Mouse (Mus musculus): ENCODE data around the gene Vrtn. TPM values are rescaled to one million over a fixed set of nuclear protein-coding genes. Genes with fewer than 3 reads are reported as not detected.

Vrtn gene
- polyA plus RNA-seq (2014; fragmentation: Nextera tagmentation; extraction: Ambion mirVana) = not detected in 2 replicates

DNA sequence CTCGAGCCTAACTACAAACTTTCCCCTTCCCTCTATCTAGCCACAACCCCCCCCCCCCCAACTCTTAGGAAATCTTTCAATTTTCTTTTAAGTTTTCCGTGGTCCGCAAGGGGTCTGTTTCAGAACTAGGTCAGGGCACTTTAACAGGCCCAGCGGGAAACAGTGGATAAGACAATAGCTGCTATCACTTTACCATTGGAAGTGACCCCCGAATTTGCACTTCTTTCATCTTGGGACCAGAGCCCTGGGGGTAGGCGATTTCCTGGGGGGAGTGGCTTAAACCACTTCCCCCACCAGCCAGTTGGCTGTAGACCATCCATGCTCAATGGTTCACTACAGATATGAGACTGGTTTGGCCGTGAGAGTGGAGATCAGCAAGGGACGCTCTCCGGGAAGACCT lies at the start of gene Vrtn:
Vrtn (plus strand) TSS at position 366 of the 400 bp plus-strand sequence.
- no peaks in the 10 kb centered on the region for H3K9me3 ChIP-seq (ENCODE audit: control insufficient read depth, low read length)
- 0 out of 4 replicates have a peak, but pooled peaks cover 0 to 3% of the 10 kb centered on the region in 2 experiments for H3K4me1 ChIP-seq (ENCODE audit: control insufficient read depth in 2 of 2, insufficient read depth in 2 of 2, low read length in 2 of 2)
- H3K9ac ChIP-seq (ENCODE audit: low read length) = no peak within 1 kb of the TSS
- WGBS = 10% methylated on average over 9 of the region's 9 CpGs
- H3K36me3 ChIP-seq (ENCODE audit: control insufficient read depth, insufficient read depth, low read length) = no peaks in the 10 kb centered on the region
- no peak within 1 kb of the TSS for H3K4me2 ChIP-seq (ENCODE audit: low read length)
- H3K4me3 ChIP-seq (ENCODE audit: control insufficient read depth in 1 of 2, insufficient read depth in 1 of 2, low read depth in 1 of 2, low read length in 2 of 2) = no peak within 1 kb of the TSS; a peak in 1 of 4 replicates
- H3K27me3 ChIP-seq (ENCODE audit: control insufficient read depth, insufficient read depth, low read length) = peaks cover 48% of the 10 kb centered on the region
- H3K27ac ChIP-seq (replicated peaks in 1 of 2; ENCODE audit: control insufficient read depth in 1 of 2, insufficient read depth in 1 of 2, low read depth in 2 of 2, low read length in 2 of 2) = no peak within 1 kb of the TSS
- ATAC-seq (ENCODE audit: insufficient number of reproducible peaks, insufficient read depth, low FRiP score, low read depth) = no peak

DNA sequence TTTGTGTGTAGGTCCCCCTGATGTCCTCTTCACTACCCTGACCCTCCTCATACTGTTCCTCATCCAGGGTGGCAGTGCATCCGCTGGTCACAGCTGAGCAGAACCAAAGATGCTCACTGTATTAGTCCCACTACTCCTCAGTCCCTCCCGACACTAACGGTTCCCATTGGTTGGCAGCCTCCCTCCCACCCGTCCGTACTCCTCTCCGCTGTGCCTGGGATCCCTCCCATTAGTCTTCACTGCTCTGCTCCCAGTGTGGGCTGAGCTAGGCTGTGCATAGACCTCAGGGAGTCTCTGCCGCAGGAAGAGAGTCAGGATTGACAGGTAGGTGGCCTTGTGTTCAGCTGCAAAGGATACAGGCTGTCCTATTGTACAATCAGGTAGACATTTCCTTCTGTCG lies 42.5 kb upstream of the Vrtn start:
- no peak overlapping the region for H3K9ac ChIP-seq (ENCODE audit: low read length)
- no peak overlapping the region for H3K4me2 ChIP-seq (ENCODE audit: low read length)
- peaks cover 6% of the 10 kb centered on the region; the same call in 1 of the 2 replicates for H3K27me3 ChIP-seq (ENCODE audit: control insufficient read depth, insufficient read depth, low read length)
- ATAC-seq (ENCODE audit: insufficient number of reproducible peaks, insufficient read depth, low FRiP score, low read depth) = no peak
- no peaks in the 10 kb centered on the region for H3K4me1 ChIP-seq (ENCODE audit: control insufficient read depth in 2 of 2, insufficient read depth in 2 of 2, low read length in 2 of 2)
- no peaks in the 10 kb centered on the region for H3K9me3 ChIP-seq (ENCODE audit: control insufficient read depth, low read length)
- H3K27ac ChIP-seq (replicated peaks in 1 of 2; ENCODE audit: control insufficient read depth in 1 of 2, insufficient read depth in 1 of 2, low read depth in 2 of 2, low read length in 2 of 2) = no peak overlapping the region
- H3K4me3 ChIP-seq (ENCODE audit: control insufficient read depth in 1 of 2, insufficient read depth in 1 of 2, low read depth in 1 of 2, low read length in 2 of 2) = no peak overlapping the region
- 13% methylated on average over 8 of the region's 8 CpGs for WGBS
- H3K36me3 ChIP-seq (ENCODE audit: control insufficient read depth, insufficient read depth, low read length) = peaks cover 4% of the 10 kb centered on the region; the same call in 1 of the 2 replicates

DNA sequence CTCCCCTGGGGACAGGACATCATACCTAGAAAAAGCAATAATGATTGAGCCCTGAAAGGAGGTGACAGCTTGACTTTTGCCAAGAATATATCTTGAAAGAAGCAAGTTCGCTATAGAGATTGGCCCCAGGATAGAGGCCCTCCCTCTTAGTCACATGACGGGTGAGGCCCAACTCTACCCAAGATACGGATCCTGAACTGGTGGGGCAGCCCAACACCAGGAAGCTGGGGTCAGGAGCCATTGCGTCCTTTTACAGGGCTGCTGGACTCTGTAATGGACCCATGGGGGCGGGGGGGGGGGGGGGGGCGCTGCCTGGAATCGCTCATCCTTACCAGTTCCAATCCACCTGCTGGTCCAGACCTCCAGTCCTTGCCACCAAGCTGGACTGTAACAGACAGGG lies 36.8 kb upstream of the Vrtn start:
- no peaks in the 10 kb centered on the region for H3K9me3 ChIP-seq (ENCODE audit: control insufficient read depth, low read length)
- H3K4me1 ChIP-seq (ENCODE audit: control insufficient read depth in 2 of 2, insufficient read depth in 2 of 2, low read length in 2 of 2) = no peaks in the 10 kb centered on the region
- no peaks in the 10 kb centered on the region for H3K27me3 ChIP-seq (ENCODE audit: control insufficient read depth, insufficient read depth, low read length)
- WGBS = 75% methylated on average over 4 of the region's 7 CpGs
- no peak overlapping the region for H3K9ac ChIP-seq (ENCODE audit: low read length)
- H3K27ac ChIP-seq (replicated peaks in 1 of 2; ENCODE audit: control insufficient read depth in 1 of 2, insufficient read depth in 1 of 2, low read depth in 2 of 2, low read length in 2 of 2) = no peak overlapping the region
- ATAC-seq (ENCODE audit: insufficient number of reproducible peaks, insufficient read depth, low FRiP score, low read depth) = no peak
- H3K4me3 ChIP-seq (ENCODE audit: control insufficient read depth in 1 of 2, insufficient read depth in 1 of 2, low read depth in 1 of 2, low read length in 2 of 2) = no peak overlapping the region
- H3K36me3 ChIP-seq (ENCODE audit: control insufficient read depth, insufficient read depth, low read length) = peaks cover 29% of the 10 kb centered on the region
- H3K4me2 ChIP-seq (ENCODE audit: low read length) = no peak overlapping the region

DNA sequence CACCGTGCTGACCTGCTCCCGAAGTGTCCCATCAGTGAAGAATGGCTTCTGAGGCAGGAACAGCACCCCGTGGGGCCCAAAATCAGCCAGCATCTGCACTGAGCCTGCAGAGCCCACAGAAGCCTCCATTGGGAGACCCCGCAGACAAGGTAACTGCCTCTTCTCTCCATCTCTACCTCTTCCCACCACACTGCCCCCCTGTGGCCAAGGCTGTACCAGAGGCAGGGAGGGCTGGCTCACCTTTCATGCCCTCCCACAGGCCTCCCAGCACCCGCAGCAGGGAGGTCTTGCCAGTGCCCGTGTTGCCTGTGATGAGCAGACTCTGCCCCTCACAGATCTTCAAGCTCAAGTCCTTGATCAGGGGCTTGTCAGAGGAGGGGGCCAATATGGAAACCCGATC lies 35.0 kb upstream of the Vrtn start:
- Histone ChIP-seq H3K36me3 (ENCODE audit: control insufficient read depth, insufficient read depth, low read length) (peaks cover 32% of the 10 kb centered on the region), H3K9ac (ENCODE audit: low read length) (no peak overlapping the region), H3K27me3 (ENCODE audit: control insufficient read depth, insufficient read depth, low read length) (no peaks in the 10 kb centered on the region), H3K27ac (replicated peaks in 1 of 2; ENCODE audit: control insufficient read depth in 1 of 2, insufficient read depth in 1 of 2, low read depth in 2 of 2, low read length in 2 of 2) (no peak overlapping the region), H3K4me2 (ENCODE audit: low read length) (no peak overlapping the region), H3K4me3 (ENCODE audit: control insufficient read depth in 1 of 2, insufficient read depth in 1 of 2, low read depth in 1 of 2, low read length in 2 of 2) (no peak overlapping the region), H3K4me1 (ENCODE audit: control insufficient read depth in 2 of 2, insufficient read depth in 2 of 2, low read length in 2 of 2) (no peaks in the 10 kb centered on the region), H3K9me3 (ENCODE audit: control insufficient read depth, low read length) (no peaks in the 10 kb centered on the region)
- WGBS = 77% methylated on average over 7 of the region's 7 CpGs
- no peak for ATAC-seq (ENCODE audit: insufficient number of reproducible peaks, insufficient read depth, low FRiP score, low read depth)

DNA sequence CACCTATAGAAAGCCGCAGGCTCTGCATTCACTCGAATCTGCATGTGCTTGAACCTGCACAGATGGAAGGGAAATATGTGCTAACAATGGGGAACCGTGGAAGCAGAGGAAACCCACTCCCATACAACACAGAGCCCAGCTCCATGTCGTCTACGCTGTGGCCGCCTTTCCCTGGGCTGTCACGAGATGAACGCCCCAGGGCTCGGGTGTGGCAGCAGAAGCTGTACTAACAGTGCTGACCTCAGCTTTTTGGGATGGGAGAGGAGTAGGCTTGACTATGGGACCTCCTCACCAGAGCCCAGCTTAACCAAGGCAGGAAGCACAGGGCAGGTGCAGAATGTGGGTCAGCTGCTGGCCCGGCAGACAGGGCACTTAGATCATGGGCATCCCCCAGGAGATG lies 29.1 kb upstream of the Vrtn start:
- Histone ChIP-seq H3K9me3 (ENCODE audit: control insufficient read depth, low read length) (no peaks in the 10 kb centered on the region), H3K27me3 (ENCODE audit: control insufficient read depth, insufficient read depth, low read length) (no peaks in the 10 kb centered on the region), H3K36me3 (ENCODE audit: control insufficient read depth, insufficient read depth, low read length) (peaks cover 21% of the 10 kb centered on the region; the same call in 1 of the 2 replicates), H3K4me3 (ENCODE audit: control insufficient read depth in 1 of 2, insufficient read depth in 1 of 2, low read depth in 1 of 2, low read length in 2 of 2) (no peak overlapping the region), H3K27ac (replicated peaks in 1 of 2; ENCODE audit: control insufficient read depth in 1 of 2, insufficient read depth in 1 of 2, low read depth in 2 of 2, low read length in 2 of 2) (no peak overlapping the region), H3K4me1 (ENCODE audit: control insufficient read depth in 2 of 2, insufficient read depth in 2 of 2, low read length in 2 of 2) (peaks cover 0 to 3% of the 10 kb centered on the region in 2 experiments; a peak in 3 of 4 replicates), H3K9ac (ENCODE audit: low read length) (no peak overlapping the region), H3K4me2 (ENCODE audit: low read length) (no peak overlapping the region)
- ATAC-seq (ENCODE audit: insufficient number of reproducible peaks, insufficient read depth, low FRiP score, low read depth) = no peak
- WGBS = 88% methylated on average over 10 of the region's 10 CpGs

DNA sequence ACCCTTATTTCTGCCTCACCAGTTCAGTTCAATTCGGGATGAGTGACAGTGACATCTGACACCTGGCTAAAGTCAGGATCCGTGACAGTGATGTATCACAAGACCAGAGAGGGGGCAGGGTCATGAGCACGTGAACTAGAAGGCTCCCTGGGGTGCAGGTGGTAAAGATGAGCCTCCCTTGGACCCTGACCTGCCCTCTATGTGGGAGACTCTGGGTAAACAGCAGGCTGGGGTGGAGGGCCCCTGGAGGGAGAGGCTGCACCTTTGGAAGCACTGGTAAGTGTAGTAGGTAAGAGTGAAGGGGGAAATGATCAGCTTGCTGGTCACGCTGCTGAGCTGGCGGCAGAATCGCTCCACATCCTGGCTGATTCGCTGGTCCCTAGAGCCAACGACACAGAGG lies 28.3 kb upstream of the Vrtn start:
- H3K9me3 ChIP-seq (ENCODE audit: control insufficient read depth, low read length) = no peaks in the 10 kb centered on the region
- peaks cover 0 to 4% of the 10 kb centered on the region in 2 experiments; a peak in 3 of 4 replicates for H3K4me1 ChIP-seq (ENCODE audit: control insufficient read depth in 2 of 2, insufficient read depth in 2 of 2, low read length in 2 of 2)
- H3K4me2 ChIP-seq (ENCODE audit: low read length) = no peak overlapping the region
- H3K36me3 ChIP-seq (ENCODE audit: control insufficient read depth, insufficient read depth, low read length) = peaks cover 17% of the 10 kb centered on the region; the same call in 1 of the 2 replicates
- 66% methylated on average over 8 of the region's 8 CpGs for WGBS
- no peak overlapping the region for H3K27ac ChIP-seq (replicated peaks in 1 of 2; ENCODE audit: control insufficient read depth in 1 of 2, insufficient read depth in 1 of 2, low read depth in 2 of 2, low read length in 2 of 2)
- no peaks in the 10 kb centered on the region for H3K27me3 ChIP-seq (ENCODE audit: control insufficient read depth, insufficient read depth, low read length)
- no peak overlapping the region for H3K9ac ChIP-seq (ENCODE audit: low read length)
- no peak overlapping the region for H3K4me3 ChIP-seq (ENCODE audit: control insufficient read depth in 1 of 2, insufficient read depth in 1 of 2, low read depth in 1 of 2, low read length in 2 of 2)
- ATAC-seq (ENCODE audit: insufficient number of reproducible peaks, insufficient read depth, low FRiP score, low read depth) = no peak

DNA sequence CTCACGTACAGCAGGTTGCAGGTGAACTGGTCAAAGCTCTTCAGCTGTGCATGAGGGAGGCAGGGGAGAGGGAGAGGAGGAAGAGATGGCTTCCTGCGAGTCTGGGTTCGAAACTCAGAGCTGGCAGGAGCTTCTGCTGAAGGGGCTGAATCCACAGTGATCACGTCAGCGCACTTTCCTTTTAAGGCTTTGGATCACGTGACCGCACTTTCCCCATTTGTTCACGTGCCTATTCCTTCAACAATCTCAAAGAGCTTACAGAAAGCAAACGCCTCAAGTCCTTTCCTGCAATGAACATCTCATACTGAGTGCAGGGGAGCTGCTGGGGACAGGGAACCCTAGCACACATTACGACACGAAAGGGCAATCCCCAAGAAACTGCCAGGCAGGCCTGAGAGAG lies 26.8 kb upstream of the Vrtn start:
- Histone ChIP-seq H3K27me3 (ENCODE audit: control insufficient read depth, insufficient read depth, low read length) (no peaks in the 10 kb centered on the region), H3K9ac (ENCODE audit: low read length) (no peak overlapping the region), H3K4me3 (ENCODE audit: control insufficient read depth in 1 of 2, insufficient read depth in 1 of 2, low read depth in 1 of 2, low read length in 2 of 2) (no peak overlapping the region), H3K4me2 (ENCODE audit: low read length) (no peak overlapping the region), H3K36me3 (ENCODE audit: control insufficient read depth, insufficient read depth, low read length) (0 out of 2 replicates have a peak, but pooled peaks cover 10% of the 10 kb centered on the region), H3K4me1 (ENCODE audit: control insufficient read depth in 2 of 2, insufficient read depth in 2 of 2, low read length in 2 of 2) (peaks cover 0 to 4% of the 10 kb centered on the region in 2 experiments; a peak in 3 of 4 replicates), H3K9me3 (ENCODE audit: control insufficient read depth, low read length) (no peaks in the 10 kb centered on the region), H3K27ac (replicated peaks in 1 of 2; ENCODE audit: control insufficient read depth in 1 of 2, insufficient read depth in 1 of 2, low read depth in 2 of 2, low read length in 2 of 2) (no peak overlapping the region)
- ATAC-seq (ENCODE audit: insufficient number of reproducible peaks, insufficient read depth, low FRiP score, low read depth) = no peak
- 84% methylated on average over 11 of the region's 11 CpGs for WGBS

DNA sequence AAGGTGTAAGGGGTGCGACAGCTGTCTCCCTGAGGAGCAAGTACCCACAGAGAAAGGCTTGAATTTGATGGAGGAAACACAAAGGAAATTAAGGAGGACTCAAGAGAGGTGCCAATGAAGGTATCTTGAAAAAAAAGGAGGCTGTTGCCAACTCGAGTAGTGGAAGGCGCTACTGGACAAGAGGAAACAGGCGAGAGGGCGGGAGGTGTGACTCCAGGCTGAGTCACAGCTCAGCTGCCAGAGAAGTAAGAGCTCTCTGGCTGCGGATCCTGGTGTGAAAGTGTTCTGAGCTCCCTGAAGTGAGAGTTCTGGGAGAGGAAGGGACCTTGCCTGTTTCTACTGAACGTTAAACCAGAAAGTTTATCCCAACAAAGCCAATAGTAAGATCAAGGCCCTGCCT lies 26.3 kb upstream of the Vrtn start:
- Histone ChIP-seq H3K9ac (ENCODE audit: low read length) (no peak overlapping the region), H3K4me3 (ENCODE audit: control insufficient read depth in 1 of 2, insufficient read depth in 1 of 2, low read depth in 1 of 2, low read length in 2 of 2) (no peak overlapping the region), H3K27me3 (ENCODE audit: control insufficient read depth, insufficient read depth, low read length) (no peaks in the 10 kb centered on the region), H3K27ac (replicated peaks in 1 of 2; ENCODE audit: control insufficient read depth in 1 of 2, insufficient read depth in 1 of 2, low read depth in 2 of 2, low read length in 2 of 2) (no peak overlapping the region), H3K36me3 (ENCODE audit: control insufficient read depth, insufficient read depth, low read length) (0 out of 2 replicates have a peak, but pooled peaks cover 8% of the 10 kb centered on the region), H3K9me3 (ENCODE audit: control insufficient read depth, low read length) (no peaks in the 10 kb centered on the region), H3K4me1 (ENCODE audit: control insufficient read depth in 2 of 2, insufficient read depth in 2 of 2, low read length in 2 of 2) (peaks cover 0 to 4% of the 10 kb centered on the region in 2 experiments; a peak in 3 of 4 replicates), H3K4me2 (ENCODE audit: low read length) (no peak overlapping the region)
- no peak for ATAC-seq (ENCODE audit: insufficient number of reproducible peaks, insufficient read depth, low FRiP score, low read depth)
- 35% methylated on average over 7 of the region's 7 CpGs for WGBS
